Mouse (Mus musculus) CH12.LX (cell line): ENCODE data around the gene Olfr1122. TPM values are rescaled to one million over a fixed set of nuclear protein-coding genes. Genes with fewer than 3 reads are reported as not detected.
"Not testable (repeated sequence)": the region's sequence is repeated elsewhere in the genome, so short reads cannot be mapped to it uniquely, and the experiment has no call there.

Experiments used
- DNase-seq: peaks from one replicate; pipeline ENCODE4 v3.0.0-alpha.2; 2013; ENCODE audit errors: extremely low read depth
- H3K27ac ChIP-seq: 2 replicates; pipeline ENCODE4 v1.5.1; 2012; ENCODE audit warnings: low read depth, mild to moderate bottlenecking, control low read depth, moderate library complexity; ENCODE audit not compliant: insufficient read depth
- H3K27me3 ChIP-seq: replicated peaks from 2 replicates; pipeline ENCODE3; 2012; ENCODE audit warnings: inconsistent platforms
- H3K36me3 ChIP-seq, 2 experiments: replicated peaks in 1 of 2; 2 replicates each; pipeline versions ENCODE3 to v1.6.1; 2012; ENCODE audit warnings: inconsistent platforms in 1 of 2, low read length in 1 of 2, mild to moderate bottlenecking in 1 of 2, mixed read lengths in 1 of 2, moderate library complexity in 1 of 2; ENCODE audit not compliant: control insufficient read depth in 1 of 2, insufficient read depth in 1 of 2
- H3K4me1 ChIP-seq, 2 experiments: 2 replicates each; pipeline ENCODE4 v1.6.1; 2012; ENCODE audit warnings: inconsistent platforms in 1 of 2, moderate library complexity in 1 of 2; ENCODE audit not compliant: insufficient read depth in 2 of 2, control insufficient read depth in 1 of 2
- H3K4me2 ChIP-seq: 2 replicates; pipeline ENCODE4 v1.6.1; 2012; ENCODE audit warnings: low read depth, mild to moderate bottlenecking, control low read depth; ENCODE audit not compliant: poor library complexity, insufficient read depth, severe bottlenecking
- H3K4me3 ChIP-seq, 3 experiments: fragments of 150-350 bp in 1 of 3; sonication (generic) in 1 of 3; replicated peaks in 1 of 3; 2 replicates each; pipeline versions ENCODE3 to v1.5.1; 2011 to 2012; ENCODE audit warnings: low read depth in 2 of 3, low read length in 2 of 3, mild to moderate bottlenecking in 2 of 3, moderate library complexity in 2 of 3, control low read depth in 1 of 3, improper control_type of control experiment in 1 of 3, inconsistent platforms in 1 of 3, mixed read lengths in 1 of 3; ENCODE audit not compliant: poor library complexity in 1 of 3
- H3K79me2 ChIP-seq: replicated peaks from 2 replicates; pipeline ENCODE4 v1.6.1; 2012; ENCODE audit warnings: mild to moderate bottlenecking, moderate library complexity; ENCODE audit not compliant: control insufficient read depth, poor library complexity, insufficient read depth, severe bottlenecking; ENCODE audit errors: extremely low read depth
- H3K9ac ChIP-seq: 2 replicates; pipeline ENCODE4 v1.6.1; 2012; ENCODE audit warnings: low read depth, mild to moderate bottlenecking, control low read depth, moderate library complexity; ENCODE audit not compliant: insufficient read depth
- H3K9me3 ChIP-seq: replicated peaks from 2 replicates; pipeline ENCODE3; 2012; ENCODE audit warnings: low read length, inconsistent platforms, mixed read lengths
- CHD1 ChIP-seq: IDR thresholded peaks from 2 replicates; pipeline ENCODE4 v1.6.1; 2012; ENCODE audit warnings: low read depth, low read length, improper control_type of control experiment, inconsistent platforms
- ELF1 ChIP-seq: IDR thresholded peaks from 2 replicates; pipeline ENCODE4 v1.6.1; 2014; ENCODE audit warnings: low read depth, mild to moderate bottlenecking, inconsistent platforms, low read length, improper control_type of control experiment
- GABPA ChIP-seq: IDR thresholded peaks from 2 replicates; pipeline ENCODE4 v1.6.1; 2012; ENCODE audit warnings: low read depth, low read length, improper control_type of control experiment, inconsistent platforms; ENCODE audit not compliant: insufficient replicate concordance
- IRF4 ChIP-seq: IDR thresholded peaks from 2 replicates; pipeline ENCODE4 v1.6.1; 2014; ENCODE audit warnings: low read depth, mild to moderate bottlenecking, inconsistent platforms, low read length, improper control_type of control experiment
- MAX ChIP-seq: IDR thresholded peaks from 2 replicates; pipeline ENCODE4 v1.6.1; 2011; ENCODE audit warnings: low read length, improper control_type of control experiment
- MYC ChIP-seq: IDR thresholded peaks from 2 replicates; pipeline ENCODE4 v1.6.1; 2011; ENCODE audit warnings: low read depth, mild to moderate bottlenecking, improper control_type of control experiment, low read length
- NELFE ChIP-seq: IDR thresholded peaks from 2 replicates; pipeline ENCODE4 v1.6.1; 2011; ENCODE audit warnings: low read depth, low read length, improper control_type of control experiment
- NRF1 ChIP-seq: IDR thresholded peaks from 2 replicates; pipeline ENCODE4 v1.6.1; 2014; ENCODE audit warnings: low read depth, mild to moderate bottlenecking, inconsistent platforms, low read length, improper control_type of control experiment, moderate library complexity
- RAD21 ChIP-seq: IDR thresholded peaks from 2 replicates; pipeline ENCODE4 v1.6.1; 2011; ENCODE audit warnings: low read depth, mild to moderate bottlenecking, low read length, improper control_type of control experiment, moderate library complexity
- RCOR1 ChIP-seq: conservative IDR thresholded peaks from 2 replicates; pipeline ENCODE4 v1.6.1; 2012; ENCODE audit warnings: low read depth, mild to moderate bottlenecking, inconsistent platforms, low read length, improper control_type of control experiment
- SIN3A ChIP-seq: IDR thresholded peaks from 2 replicates; pipeline ENCODE4 v1.6.1; 2012; ENCODE audit warnings: low read length, improper control_type of control experiment, inconsistent platforms
- TBP ChIP-seq: conservative IDR thresholded peaks from 2 replicates; pipeline ENCODE4 v1.6.1; 2011; ENCODE audit warnings: low read depth, low read length, improper control_type of control experiment
- USF1 ChIP-seq: IDR thresholded peaks from 2 replicates; pipeline ENCODE4 v1.6.1; 2014; ENCODE audit warnings: low read depth, mild to moderate bottlenecking, inconsistent platforms, low read length, improper control_type of control experiment
- ZKSCAN1 ChIP-seq: IDR thresholded peaks from 2 replicates; pipeline ENCODE4 v1.6.1; 2012; ENCODE audit warnings: low read depth, inconsistent platforms, low read length, improper control_type of control experiment, borderline replicate concordance
- ZMIZ1 ChIP-seq: IDR thresholded peaks from 2 replicates; pipeline ENCODE4 v1.6.1; 2012; ENCODE audit warnings: low read depth, mild to moderate bottlenecking, inconsistent platforms, low read length, improper control_type of control experiment
- dilution Hi-C: fragments of 300-500 bp; cut with MboI; formaldehyde crosslinking; loops from 2 replicates; pipeline ENCODE4 v1.14.3; 2020; ENCODE audit warnings: low sequenced_read_pairs; ENCODE audit not compliant: extremely low pct_unique_long_range_greater_than_20kb, extremely low pct_ligation_motif_present
- in situ Hi-C: fragments of 300-500 bp; cut with MboI; formaldehyde crosslinking; loops from 3 replicates; pipeline ENCODE4 v1.14.3; 2019; ENCODE audit warnings: low sequenced_read_pairs, low pct_ligation_motif_present, low pct_unique_long_range_greater_than_20kb, mixed read lengths
- polyA plus RNA-seq: library from polyadenylated mRNA; unstranded; fragments of >175 nt; gene quantifications from 2 replicates; pipeline ENCODE4 v1.2.1, GENCODE M21; 2012; ENCODE audit warnings: low read depth; ENCODE audit not compliant: insufficient read length
- total RNA-seq, 2 experiments: library from RNA; depleted of rRNA; stranded (reverse); fragments of 300-350 nt in 1 of 2; fragments of >200 nt in 1 of 2; gene quantifications; 2 replicates each; pipeline ENCODE4 v1.2.3; 2012 to 2014

The Olfr1122 gene
- total RNA-seq (2012; rRNA removed) (not detected in 2 replicates), total RNA-seq (2014; rRNA removed) (not detected in 2 replicates), polyA plus RNA-seq (not detected in 2 replicates)

DNA sequence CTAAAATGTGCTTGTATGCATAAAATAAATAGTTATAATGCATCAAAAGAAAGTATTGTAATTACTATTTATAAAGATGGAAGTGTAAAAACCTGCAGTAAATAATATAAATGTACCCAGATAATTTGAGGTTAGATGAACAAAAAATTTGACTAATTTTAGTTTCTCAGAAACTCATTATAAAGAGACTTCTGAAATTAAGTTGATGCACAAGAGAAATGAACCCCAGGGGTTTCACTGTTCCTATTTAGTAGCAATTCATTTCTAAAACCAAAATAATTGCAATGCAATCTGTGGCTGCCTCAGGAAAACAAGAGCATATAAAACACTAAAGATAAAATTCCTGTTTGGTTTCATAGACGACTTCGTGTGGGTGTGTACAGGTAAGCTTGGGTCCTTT lies at the start of gene Olfr1122:
Gene Olfr1122 (plus strand): TSS at position 301 of the 400 bp plus-strand sequence.
- TF ChIP-seq IRF4 (no peak), MYC (no peak), SIN3A (no peak), USF1 (no peak), ZKSCAN1 (no peak), CHD1 (no peak), TBP (no peak), NELFE (no peak)
- Histone ChIP-seq H3K9me3 (peaks cover 14% of the 10 kb centered on the region), H3K4me1 (no peaks in the 10 kb centered on the region), H3K79me2 (no peaks in the 10 kb centered on the region), H3K27me3 (no peaks in the 10 kb centered on the region), H3K36me3 (no peaks in the 10 kb centered on the region), H3K27ac (no peak within 1 kb of the TSS), H3K4me3 (no peak within 1 kb of the TSS), H3K4me2 (no peak within 1 kb of the TSS), H3K9ac (no peak within 1 kb of the TSS)
- DNase-seq = no peak
- in situ Hi-C loops = no loop called here
- dilution Hi-C loops = no loop called here

GRCm38 (mm10) chr2:87354515-87354914 lies 31.1 kb upstream of the Olfr1122 start, which contains the start of gene Olfr1120:
Olfr1120 (plus strand) TSS chr2:87354815.
- no peaks in the 10 kb centered on the region for H3K27me3 ChIP-seq
- DNase-seq = no peak
- no peak within 1 kb of the TSS for H3K27ac ChIP-seq
- no peak within 1 kb of the TSS for H3K4me2 ChIP-seq
- H3K4me1 ChIP-seq = no peaks in the 10 kb centered on the region
- H3K36me3 ChIP-seq = no peaks in the 10 kb centered on the region
- in situ Hi-C loops = no loop called here
- TF ChIP-seq ELF1 (no peak), GABPA (no peak), ZKSCAN1 (no peak), RAD21 (no peak), ZMIZ1 (no peak), USF1 (no peak), MAX (no peak), RCOR1 (no peak), NRF1 (no peak)
- TF ChIP-seq, all 38 proteins: peak for 0
- dilution Hi-C loops = no loop called here
- H3K9ac ChIP-seq = no peak within 1 kb of the TSS
- no peak within 1 kb of the TSS for H3K4me3 ChIP-seq
- H3K9me3 ChIP-seq = peaks cover 16% of the 10 kb centered on the region
- H3K79me2 ChIP-seq = no peaks in the 10 kb centered on the region

DNA sequence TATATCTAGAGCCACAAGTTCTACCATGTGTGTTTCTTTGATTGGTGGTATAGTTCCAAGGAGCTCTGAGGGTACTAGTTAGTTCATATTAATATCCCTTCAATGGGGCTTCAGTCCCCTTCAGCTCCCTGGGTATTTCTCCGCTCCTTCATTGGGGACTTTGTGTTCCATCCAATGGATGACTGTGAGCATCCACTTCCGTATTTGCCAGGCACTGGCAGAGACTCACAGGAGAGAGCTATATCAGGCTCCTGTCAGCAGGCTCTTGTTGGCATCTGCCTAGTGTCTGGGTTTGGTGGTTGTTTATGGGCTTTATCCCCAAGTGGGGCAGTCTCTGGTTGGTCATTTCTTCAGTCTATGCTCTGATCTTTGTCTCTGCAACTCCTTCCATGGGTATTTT lies 25.5 kb upstream of the Olfr1122 start:
- DNase-seq, H3K4me1 ChIP-seq, H3K4me2 ChIP-seq, H3K27ac ChIP-seq, H3K27me3 ChIP-seq, in situ Hi-C loops, H3K36me3 ChIP-seq, dilution Hi-C loops, H3K9ac ChIP-seq, H3K79me2 ChIP-seq, H3K4me3 ChIP-seq, H3K9me3 ChIP-seq: not testable (repeated sequence)
